Mouse (Mus musculus) thymus, adult 2 months (tissue): Measurements from ENCODE around the gene Asb10. TPM values are rescaled to one million over a fixed set of nuclear protein-coding genes. Genes with fewer than 3 reads are reported as not detected.

Source experiments
- DNase-seq: peaks from one replicate; pipeline ENCODE4 v3.0.0; 2021
- H3K27ac ChIP-seq: fragments of 200-500 bp; 2 replicates; pipeline ENCODE4 v1.5.1; 2012; ENCODE audit warnings: low read length, control low read depth; ENCODE audit not compliant: control insufficient read depth, insufficient read depth
- H3K27me3 ChIP-seq: fragments of 200-500 bp; 2 replicates; pipeline ENCODE4 v1.6.1; 2012; ENCODE audit warnings: mild to moderate bottlenecking, low read length, moderate library complexity, mixed read lengths; ENCODE audit not compliant: control insufficient read depth, insufficient read depth
- H3K36me3 ChIP-seq: fragments of 200-500 bp; 2 replicates; pipeline ENCODE4 v1.6.1; 2012; ENCODE audit warnings: mild to moderate bottlenecking, low read length, moderate library complexity; ENCODE audit not compliant: control insufficient read depth, insufficient read depth
- H3K4me1 ChIP-seq: fragments of 200-500 bp; replicated peaks from 2 replicates; pipeline ENCODE4 v1.6.1; 2012; ENCODE audit warnings: low read length; ENCODE audit not compliant: control insufficient read depth, insufficient read depth
- H3K4me3 ChIP-seq: fragments of 200-500 bp; 2 replicates; pipeline ENCODE4 v1.5.1; 2012; ENCODE audit warnings: mild to moderate bottlenecking, low read length, control low read depth, moderate library complexity; ENCODE audit not compliant: control insufficient read depth, insufficient read depth
- CTCF ChIP-seq: fragments of 200-500 bp; IDR thresholded peaks from 2 replicates; pipeline ENCODE4 v1.5.1; 2012; ENCODE audit warnings: mild to moderate bottlenecking, control low read depth, low read length, moderate library complexity, borderline replicate concordance; ENCODE audit not compliant: control insufficient read depth, poor library complexity, insufficient read depth; ENCODE audit errors: extremely low read depth
- POLR2A ChIP-seq: fragments of 200-500 bp; IDR thresholded peaks from 2 replicates; pipeline ENCODE4 v1.6.1; 2012; ENCODE audit warnings: mild to moderate bottlenecking, low read length, control low read depth, moderate library complexity; ENCODE audit not compliant: control insufficient read depth, poor library complexity, insufficient read depth; ENCODE audit errors: extremely low read depth
- WGBS: fragments of 180-500 bp; shearing (Covaris S2); methylation state at CpG from one replicate; pipeline ENCODE4 v1.1.7; 2018; 5-methylcytosine and 5-hydroxymethylcytosine counted together
- polyA plus RNA-seq: library from polyadenylated mRNA; depleted of rRNA; stranded (reverse); fragments of >200 nt; gene quantifications from 2 replicates; pipeline ENCODE4 v1.2.3, GENCODE M21; 2012; rRNA removed

Gene Asb10
- polyA plus RNA-seq: 0.38 and 9.5 TPM in 2 replicates

DNA sequence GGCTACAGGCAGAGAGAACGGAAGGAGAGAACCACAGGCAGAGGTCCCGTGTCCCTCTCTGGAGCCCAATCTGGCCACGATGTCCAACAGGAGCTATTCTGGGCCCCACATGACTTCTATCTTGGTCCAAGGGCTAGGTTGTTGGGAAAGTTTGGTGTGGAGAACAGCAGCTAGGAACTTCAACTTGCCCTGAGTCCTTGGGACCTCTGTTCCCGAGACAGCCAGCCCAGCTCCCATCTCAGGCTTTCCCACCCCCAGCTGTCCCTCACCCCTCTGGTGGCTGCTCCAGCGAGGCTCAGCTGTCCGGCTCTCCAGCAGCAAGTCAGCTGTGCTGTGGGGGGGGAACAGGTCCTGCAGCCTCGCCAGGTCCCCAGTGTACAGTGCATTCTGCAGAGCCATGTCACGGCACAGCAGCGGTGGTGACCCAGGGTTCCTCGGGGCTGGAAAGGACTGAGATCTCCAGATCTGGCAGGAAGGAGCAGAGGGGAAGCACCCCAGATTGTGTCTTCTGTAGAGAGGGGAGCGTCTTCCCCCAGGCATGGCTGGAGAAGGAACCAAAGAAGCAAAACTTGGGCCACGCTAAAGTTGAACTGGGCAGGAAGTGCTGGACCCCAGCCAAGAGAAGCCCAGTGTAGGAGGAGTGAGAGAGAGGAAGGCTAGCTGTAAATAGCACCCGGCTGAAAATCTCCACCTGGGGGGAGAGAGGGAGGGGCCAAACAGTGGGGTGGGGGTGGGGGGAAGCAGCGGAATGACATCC is at the start of gene Asb10:
Gene Asb10, minus strand, starts transcription at position 592 of the 757 bp plus-strand sequence.
- H3K27ac ChIP-seq: no peak within 1 kb of the TSS

DNA sequence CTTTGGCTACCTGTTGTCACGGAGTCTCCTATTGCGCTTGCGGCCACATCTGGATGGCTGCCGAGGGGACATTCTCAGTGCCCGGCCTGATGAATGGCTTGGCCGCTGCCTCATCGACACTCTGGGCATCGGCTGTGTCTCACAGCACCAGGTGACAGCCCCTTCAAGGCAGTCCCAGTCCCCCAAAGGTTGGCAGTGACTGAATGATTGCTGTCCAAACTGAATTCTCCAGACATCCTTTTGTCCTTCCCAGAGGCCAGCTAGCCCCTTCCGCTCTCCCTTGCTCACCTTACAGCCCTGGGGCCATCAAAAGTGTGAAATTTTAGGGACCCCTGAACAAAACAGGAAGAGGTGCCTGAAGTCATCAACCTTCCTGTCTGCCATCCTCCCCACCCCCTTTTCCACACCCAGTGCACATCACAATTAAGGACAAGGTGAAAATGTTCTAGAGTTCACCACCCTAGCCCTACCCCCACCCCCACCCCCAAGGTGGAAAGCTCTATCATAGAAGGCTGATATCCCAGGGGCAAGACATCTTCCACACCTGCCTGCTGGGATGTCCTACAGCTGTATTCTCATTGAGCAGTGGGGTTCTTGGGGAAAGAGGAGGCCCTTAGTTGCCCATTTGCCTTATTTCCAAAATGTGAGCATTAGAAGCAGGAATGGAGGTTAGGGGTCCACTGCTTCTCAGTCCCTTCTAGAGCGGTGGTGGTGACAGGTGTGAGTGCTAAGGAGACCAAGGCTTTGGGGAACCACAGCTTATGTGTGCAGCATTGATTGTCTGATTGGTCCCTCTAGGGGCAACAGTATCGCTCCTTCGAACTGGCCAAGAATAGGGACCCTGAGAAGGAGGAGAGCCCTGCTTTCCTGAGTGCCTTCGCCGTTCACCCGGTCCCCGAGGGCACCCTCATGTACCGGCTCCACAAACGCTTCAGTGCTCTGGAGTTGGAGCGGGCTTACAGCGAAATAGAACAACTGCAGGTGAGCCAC is 49.0 kb upstream of the Asb10 start:
- no peaks in the 10 kb centered on the region for H3K27me3 ChIP-seq
- no peak overlapping the region for H3K27ac ChIP-seq
- no peak for TF ChIP-seq POLR2A
- TF ChIP-seq CTCF: no peak
- no peak for DNase-seq
- H3K4me1 ChIP-seq: peaks cover 8% of the 10 kb centered on the region
- no peak overlapping the region for H3K4me3 ChIP-seq
- H3K36me3 ChIP-seq: no peaks in the 10 kb centered on the region
- 98% methylated on average over 20 of the region's 20 CpGs for WGBS

More for the DNA sequence above, at the start of gene Asb10:
- H3K27me3 ChIP-seq: no peaks in the 10 kb centered on the region; the same call in 1 of the 2 replicates
- DNase-seq: no peak
- peaks cover 5% of the 10 kb centered on the region for H3K4me1 ChIP-seq
- no peaks in the 10 kb centered on the region for H3K36me3 ChIP-seq
- TF ChIP-seq CTCF: no peak
- no peak for TF ChIP-seq POLR2A
- 25% methylated on average over 14 of the region's 14 CpGs for WGBS
- no peak within 1 kb of the TSS for H3K4me3 ChIP-seq

DNA sequence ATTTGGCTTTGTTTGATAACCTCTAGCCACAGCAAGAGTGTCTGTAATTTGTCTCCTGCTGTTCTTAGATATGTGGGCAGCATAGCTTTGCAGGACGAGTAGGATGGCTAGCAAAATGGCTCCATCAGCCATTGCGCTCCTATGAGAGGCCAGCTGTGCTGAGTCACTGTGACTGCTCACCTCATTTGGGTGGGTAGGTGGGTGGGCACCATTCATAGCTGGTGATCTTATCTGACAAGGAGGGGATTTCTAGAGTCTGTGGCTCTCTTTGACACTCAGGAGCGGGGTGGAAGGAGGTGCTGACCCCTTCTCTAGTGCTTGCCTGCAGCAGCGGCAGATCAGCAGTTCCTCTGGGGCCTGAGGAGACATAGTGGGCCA is 46.4 kb upstream of the Asb10 start:
- TF ChIP-seq POLR2A (no peak), CTCF (no peak)
- WGBS: 5% methylated on average over 4 of the region's 4 CpGs

DNA sequence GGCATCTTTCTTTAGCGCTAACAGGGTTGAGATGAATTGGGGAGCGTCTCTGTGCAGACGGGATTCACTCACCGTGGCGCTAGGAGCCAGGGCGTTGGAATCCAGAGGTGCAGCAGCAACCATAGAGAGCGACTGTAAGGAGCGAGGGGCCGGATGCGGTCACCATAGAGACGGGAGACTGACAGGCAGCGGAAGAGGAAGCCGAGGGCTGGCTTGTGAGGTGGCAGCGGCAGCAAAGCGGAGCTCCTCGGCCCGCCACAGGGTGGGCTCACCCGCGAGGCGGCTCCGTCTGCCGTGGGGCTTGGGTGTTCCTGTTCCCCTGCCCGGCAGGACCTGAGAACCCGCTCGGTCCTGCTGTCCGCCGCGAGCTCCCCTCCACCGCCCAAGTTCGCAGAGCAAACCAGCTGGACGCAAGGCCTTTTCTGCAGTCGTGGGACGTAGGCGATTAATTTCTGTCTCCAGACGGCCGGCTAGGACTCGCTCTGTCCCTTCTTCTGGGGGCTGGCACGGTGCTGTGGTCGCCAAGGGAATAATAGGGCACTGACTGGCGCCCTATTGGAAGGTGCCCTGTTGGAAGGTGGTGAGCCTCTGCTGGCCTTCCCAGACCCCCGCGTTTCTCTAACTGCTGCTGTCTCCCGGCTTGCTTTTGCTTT is 45.9 kb upstream of the Asb10 start, which contains the start of gene Chpf2:
Gene Chpf2, plus strand, starts transcription at position 195 of the 653 bp plus-strand sequence.
- TF ChIP-seq POLR2A: peak; percentile 76
- no peak for TF ChIP-seq CTCF
- Histone ChIP-seq H3K4me1 (peaks cover 8% of the 10 kb centered on the region), H3K27ac (peak within 1 kb of the TSS; percentile 45), H3K4me3 (peak within 1 kb of the TSS; percentile 68), H3K27me3 (no peaks in the 10 kb centered on the region), H3K36me3 (no peaks in the 10 kb centered on the region)
- peak; percentile 84 for DNase-seq
- under 1% methylated on average over 43 of the region's 43 CpGs for WGBS

More for the DNA sequence above, 46.4 kb upstream of the Asb10 start:
- no peaks in the 10 kb centered on the region for H3K27me3 ChIP-seq
- peaks cover 8% of the 10 kb centered on the region for H3K4me1 ChIP-seq
- no peaks in the 10 kb centered on the region for H3K36me3 ChIP-seq
- peak overlapping the region; percentile 68 for H3K4me3 ChIP-seq
- no peak for DNase-seq
- H3K27ac ChIP-seq: no peak overlapping the region

DNA sequence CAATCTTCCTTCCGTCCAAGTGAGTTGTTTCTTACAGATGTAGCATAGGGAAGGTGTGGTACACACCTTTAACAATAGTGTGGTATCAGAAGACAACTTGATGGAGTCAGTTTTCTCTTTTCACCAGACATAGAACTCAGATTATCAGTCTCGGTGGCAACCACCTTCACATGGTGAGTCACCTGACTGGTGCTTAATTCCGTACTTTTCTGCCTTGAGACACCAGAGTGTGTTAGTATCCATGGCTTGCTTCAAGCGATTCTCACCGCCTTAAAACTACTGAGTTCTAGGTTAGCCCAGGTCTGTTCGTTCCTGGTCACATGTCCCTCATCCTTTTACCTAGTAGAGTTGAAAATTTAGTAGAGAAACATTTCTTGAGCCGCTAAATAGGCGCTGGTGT is 45.3 kb upstream of the Asb10 start:
- DNase-seq: no peak
- 8% methylated on average over 8 of the region's 8 CpGs for WGBS
- Histone ChIP-seq H3K4me3 (peak overlapping the region; percentile 68), H3K27me3 (no peaks in the 10 kb centered on the region), H3K27ac (peak overlapping the region; percentile 45), H3K36me3 (no peaks in the 10 kb centered on the region), H3K4me1 (peaks cover 8% of the 10 kb centered on the region)
- TF ChIP-seq CTCF (no peak), POLR2A (no peak)
